Mouse (Mus musculus) T-cell, adult 2 months (primary cell): ENCODE results near the gene BC025920.
"Not testable (repeated sequence)": the region's sequence is repeated elsewhere in the genome, so short reads cannot be mapped to it uniquely, and the experiment has no call there.

ENCODE experiments used
- DNase-seq: peaks from one replicate; pipeline ENCODE4 v3.0.0; 2022; ENCODE audit warnings: low spot score

The BC025920 gene

DNA sequence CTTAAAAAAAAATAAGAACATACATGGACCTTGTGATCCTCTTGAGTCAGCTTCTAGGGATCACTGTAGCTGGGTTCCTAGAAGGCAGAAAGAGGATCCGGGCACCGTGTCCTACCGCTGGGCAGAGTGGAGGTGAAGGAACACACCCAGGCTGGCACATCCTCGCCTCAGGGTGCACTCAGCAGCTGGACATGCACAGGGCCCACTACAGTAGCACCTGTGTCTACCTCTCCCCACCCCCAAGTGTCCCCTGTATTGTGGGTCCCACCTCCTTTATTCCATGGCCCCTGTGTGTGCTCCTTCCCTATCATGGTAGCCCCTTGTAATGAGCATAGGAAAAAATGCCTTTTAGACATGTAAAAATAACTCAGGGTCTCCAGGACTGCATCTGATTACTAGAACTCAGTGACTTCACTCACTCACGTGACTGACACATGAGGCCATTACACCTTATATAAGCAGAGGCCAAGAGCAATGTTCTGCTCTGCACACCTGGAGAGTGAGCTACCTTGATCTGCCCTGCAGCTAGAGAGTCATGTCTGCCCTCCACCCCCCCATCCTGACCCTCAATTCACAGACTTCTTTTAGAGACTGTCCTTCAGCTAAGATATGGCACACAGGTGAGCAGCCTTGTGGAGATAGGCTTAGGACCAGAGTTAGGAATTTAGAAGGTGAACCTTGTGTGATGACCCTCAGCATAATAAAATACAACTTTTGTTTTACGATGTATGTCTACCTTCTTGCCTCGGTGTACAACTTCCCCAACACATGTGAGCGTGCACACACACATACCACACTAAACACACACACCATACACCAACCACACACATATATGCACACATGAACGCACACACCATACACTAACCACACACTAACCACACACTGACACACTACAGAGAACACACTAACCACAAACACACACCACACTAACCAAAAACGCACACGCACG is 1.8 kb upstream of the BC025920 start:
- no peak for DNase-seq

DNA sequence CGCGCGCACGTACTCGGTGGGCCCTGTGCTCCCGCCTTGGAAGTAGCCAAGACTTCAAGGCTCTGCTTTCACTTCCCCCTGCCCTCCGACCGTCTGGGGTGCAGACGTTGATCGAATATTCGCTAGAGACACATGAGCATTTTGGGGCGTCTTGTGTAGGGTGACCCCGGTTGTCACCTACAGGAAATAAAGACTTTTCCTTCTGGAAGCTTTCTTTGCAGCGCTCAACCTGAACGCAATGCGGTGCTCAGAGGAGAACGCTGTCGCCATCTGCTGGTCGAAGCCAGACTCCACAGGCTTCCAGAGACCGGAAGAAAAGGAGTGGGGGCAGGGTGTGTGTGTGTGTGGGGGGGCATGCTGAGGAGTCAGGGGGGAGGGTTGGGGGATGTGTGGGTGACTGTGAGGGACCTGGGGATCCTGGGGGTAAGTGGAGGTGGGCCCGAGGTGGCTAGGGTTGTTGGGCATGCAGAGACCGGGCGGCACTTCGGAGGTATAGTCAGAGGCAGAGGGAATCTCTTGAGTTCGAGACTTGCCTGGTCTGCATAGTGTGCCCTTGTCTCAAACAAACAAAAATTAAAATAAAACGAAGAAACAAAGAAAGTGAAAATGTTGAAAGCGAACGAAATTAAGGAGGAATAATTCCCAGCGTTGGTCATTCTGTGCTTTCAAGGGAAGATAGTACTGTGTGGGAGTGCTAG is 953 bp upstream of the BC025920 start:
- peak; percentile 80 for DNase-seq

DNA sequence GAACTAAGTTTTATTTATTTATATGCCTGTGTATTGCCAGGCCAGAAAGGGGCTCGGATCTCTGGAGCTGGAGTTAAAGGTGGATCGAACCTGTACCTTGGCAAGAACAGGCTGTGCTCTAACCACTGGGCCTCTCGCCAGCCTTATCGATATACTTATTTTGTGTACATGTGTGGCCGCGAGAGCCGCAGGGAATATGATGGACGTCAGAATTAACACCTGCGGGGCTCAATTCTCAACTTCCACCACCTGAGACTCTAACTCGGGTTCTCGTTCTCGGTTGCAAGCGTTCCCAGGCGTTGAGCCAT is 450 bp upstream of the BC025920 start:
- no peak for DNase-seq

DNA sequence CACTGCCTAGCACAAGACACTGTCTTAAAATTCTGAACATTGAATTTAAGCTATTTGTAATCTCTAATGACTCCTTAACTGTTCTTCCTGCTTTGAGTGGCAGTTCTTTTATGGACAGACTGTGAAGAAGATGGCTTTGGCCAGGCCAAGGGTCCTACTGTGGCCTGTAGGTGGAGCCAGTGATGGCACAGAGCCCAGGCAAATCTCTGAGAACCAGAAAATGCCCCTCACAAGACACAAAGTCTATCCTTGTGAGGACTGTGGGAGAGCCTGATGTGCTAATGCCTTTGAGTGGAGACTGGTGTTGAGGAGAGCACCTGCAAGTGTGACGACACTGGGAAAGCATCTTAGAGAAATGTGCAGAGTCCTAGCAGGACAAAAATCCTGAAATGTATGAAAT is 2.2 kb downstream of the BC025920 start:
- no peak for DNase-seq

DNA sequence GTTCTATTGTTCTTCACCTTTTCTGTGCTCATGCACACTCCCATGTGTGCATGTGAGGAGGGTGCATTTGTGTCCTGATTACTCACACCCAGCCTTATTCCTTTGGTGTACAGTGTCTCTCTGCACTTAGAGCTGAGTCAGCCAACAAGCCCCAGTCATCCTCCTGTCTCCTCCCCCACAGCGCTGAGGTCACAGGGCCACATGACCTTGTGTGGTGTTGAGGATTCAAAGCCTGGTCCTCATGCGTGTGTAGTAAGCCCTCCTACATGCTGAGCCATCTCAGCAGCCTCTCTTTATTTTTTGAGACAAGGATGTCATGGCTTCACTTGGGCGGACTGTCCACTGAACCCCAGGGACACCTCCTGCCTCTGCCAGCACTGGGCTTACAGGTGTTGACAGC is 6.7 kb downstream of the BC025920 start:
- no peak for DNase-seq

DNA sequence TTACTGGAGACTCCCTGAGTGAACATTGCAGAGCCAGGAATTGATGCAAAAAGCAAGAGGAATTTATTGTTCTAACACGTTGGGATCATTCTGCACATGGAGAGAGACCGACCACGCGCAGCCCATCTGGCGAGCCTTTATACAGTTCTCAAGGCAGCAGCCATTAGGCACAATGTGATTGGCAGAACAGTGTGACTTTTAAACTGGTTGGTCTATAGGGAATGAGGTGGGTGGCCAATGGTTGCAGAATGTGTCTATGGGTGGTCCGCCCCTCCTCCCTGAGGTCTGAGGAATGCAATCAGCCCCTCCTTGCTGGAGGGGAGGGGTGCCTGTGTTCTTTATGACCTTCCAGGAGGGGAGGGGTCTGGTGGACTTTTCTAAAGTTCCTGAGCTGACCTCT is 9.4 kb downstream of the BC025920 start:
- no peak for DNase-seq

DNA sequence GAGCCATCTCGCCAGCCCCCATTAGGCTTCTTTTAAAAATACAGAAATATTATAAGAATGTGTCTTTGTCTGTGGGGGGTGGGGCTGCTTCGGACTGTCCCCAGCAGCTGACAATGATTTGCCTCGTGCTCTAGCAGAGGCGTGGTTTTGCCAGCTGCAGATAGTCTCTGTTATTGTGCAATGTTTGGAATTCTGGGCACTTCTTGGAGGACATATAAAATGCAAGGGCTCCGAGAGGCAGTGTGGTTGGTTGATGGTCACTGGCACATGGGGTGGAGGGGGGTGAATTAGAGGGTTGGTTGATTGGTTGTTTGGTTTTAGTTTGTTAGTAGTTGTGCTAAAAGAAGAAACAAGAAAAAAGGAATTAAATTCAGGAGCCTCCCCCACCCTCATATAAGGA is 13.9 kb downstream of the BC025920 start:
- no peak for DNase-seq

DNA sequence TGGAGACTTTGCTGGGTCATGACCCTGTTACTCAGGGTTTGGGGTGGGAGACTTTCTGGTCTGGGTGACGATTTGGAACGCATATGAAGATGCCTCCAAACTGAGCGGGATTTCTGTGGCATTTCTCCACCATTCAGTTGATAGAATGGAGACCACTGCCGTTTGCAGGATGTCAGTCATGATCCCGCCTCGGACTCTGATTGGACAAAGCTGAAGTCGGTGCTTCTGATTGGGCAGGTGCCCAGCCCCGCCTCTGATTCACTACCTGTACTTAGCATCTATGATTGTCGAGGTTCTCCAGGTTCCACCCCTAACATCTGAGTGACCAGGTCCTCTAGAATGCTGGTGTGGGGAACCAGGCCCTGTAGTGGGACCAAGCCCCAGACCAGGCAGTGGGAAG is 14.7 kb downstream of the BC025920 start:
- no peak for DNase-seq

DNA sequence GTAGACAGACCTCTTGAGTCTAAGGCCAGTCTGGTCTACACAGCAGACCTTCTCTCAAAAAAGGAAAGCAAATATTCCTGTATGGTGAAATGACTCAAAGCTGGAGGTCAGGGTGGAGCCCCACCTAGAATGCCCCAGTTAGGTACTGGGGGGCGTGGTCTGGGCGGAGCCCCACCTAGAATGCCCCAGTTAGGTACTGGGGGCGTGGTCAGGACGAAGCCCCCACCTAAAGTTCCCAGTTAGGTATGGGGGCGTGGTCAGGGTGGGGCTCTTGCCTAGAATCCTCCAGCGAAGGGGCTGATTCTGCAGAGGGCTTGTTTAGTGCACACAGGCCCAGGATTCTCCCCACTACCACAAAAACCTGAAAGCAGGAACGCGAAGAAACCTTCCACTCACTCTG is 17.4 kb downstream of the BC025920 start:
- no peak for DNase-seq

DNA sequence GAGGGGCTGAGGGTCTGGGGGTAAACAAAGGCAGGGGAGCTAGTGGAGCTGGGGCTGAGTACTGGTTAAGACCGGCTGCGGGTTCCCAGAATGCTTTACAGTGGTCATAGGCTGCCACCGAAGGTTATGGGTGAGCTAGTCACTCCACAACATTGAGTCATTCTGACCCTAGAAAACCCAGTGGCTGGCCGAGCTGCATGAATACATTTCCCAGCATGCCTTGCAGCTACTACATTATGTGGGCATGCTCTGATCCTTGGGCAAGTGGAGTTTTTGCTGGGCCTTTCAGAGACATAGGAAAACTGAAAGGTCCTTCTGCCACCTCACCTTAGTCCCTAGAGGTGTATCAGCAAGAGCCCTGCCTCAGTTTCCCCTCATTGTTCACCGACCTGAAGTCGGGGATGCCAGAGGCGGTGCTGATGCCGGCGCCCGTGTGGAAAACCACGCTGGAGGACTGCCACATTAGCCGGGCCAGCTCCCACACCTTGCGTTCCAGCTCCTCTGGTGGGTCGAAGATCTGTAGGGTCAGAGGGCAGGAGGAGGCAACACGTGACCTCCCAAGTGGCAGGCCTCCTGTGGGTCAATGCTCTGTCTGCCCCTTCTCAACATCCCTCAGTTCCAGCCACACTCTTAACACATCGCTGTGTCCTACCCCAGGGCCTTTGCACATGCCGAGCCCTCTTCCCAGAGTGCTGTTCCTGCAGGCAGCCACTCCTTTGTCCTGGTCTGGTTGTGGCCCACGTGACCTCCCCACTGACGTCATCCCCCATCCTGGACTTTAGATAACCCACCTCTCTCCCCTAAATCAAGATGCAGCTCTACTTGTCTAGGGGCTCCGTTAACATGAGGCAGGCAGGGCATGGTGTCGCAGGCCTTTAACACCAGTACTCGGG is 20.3 kb downstream of the BC025920 start:
- DNase-seq, result no peak

DNA sequence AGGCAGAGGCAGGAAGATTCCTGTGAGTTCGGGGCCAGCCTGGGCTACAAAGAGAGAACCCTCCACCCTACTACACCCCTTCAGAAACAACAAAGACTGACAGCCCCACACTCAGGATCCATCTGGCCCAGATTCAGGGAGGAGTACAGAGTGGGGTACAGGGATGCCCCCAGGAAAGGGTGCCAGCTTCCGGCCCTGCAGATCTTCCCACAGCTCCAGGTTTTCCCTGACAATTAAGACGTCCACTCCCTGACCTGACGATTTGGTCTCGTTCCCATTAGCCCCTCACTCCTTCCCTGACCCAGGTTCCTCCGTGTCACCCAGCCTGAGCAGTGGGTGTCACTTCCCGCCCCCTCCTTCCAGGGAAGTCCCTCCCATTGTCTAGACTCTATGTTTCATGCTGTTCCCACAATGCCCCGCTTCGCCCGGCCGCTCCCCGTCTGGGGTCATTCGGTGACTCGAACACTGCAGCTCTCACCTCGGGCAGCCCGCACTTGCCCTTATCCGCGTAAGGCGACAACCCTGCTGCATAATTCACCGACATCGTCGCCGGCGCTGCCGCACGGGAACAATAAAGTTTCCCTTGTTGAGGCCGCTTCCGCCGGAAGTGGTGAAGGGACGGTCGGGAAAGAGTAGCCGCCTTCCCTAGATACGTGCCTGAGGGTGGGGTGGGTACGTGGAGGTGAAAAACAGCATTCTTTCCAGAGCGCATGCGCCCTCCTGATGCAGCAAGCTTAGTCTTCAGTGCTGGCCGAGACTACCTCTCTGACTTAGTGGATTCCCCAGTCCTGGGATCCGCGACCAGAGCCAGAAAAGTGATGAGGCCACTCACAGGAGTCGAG is 21.1 kb downstream of the BC025920 start, which contains the start of gene Sirt6:
Sirt6 (minus strand) TSS at position 804 of the 842 bp plus-strand sequence.
- peak; percentile 95 for DNase-seq

DNA sequence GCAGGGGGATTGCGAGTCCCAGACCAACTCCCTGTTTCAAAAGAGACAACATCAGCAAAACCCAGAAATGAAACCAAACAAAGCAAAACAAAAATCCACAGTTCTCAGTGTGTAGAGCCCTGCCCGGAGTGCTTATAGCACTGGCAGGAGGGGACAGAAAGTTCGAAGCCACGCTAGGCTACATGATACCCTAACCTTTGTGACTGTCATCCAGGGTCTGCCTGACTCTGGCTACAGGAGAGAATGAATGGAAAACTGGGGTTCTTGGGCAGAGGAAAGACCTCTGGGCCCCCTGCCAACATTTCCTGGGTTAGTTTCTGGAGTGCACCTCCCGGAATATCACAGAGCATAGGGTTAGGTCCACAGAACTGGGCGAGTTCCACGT is 21.8 kb downstream of the BC025920 start:
- DNase-seq, result no peak

DNA sequence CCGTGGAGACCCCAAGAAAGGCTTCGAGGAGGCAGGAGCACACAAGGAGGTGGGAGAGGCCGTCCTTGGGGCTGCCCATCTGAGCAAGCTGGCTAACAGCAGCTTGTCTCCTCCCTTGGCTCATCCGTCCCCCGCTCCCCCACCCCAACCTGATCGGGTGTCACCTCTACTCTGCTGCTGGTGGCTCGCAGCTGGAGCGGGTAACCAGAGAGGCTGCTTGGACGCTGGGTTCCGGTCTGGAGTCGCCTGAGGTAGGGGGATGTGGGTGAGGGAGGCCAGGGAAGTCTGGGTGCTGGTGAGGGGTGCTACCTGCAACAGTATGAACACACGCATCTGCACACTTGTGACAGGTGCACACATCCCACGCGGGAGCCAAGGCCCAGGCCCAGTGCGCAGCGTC is 22.3 kb downstream of the BC025920 start, which contains the start of gene Ankrd24:
Ankrd24 (plus strand) TSS at position 151 of the 400 bp plus-strand sequence.
- no peak for DNase-seq

DNA sequence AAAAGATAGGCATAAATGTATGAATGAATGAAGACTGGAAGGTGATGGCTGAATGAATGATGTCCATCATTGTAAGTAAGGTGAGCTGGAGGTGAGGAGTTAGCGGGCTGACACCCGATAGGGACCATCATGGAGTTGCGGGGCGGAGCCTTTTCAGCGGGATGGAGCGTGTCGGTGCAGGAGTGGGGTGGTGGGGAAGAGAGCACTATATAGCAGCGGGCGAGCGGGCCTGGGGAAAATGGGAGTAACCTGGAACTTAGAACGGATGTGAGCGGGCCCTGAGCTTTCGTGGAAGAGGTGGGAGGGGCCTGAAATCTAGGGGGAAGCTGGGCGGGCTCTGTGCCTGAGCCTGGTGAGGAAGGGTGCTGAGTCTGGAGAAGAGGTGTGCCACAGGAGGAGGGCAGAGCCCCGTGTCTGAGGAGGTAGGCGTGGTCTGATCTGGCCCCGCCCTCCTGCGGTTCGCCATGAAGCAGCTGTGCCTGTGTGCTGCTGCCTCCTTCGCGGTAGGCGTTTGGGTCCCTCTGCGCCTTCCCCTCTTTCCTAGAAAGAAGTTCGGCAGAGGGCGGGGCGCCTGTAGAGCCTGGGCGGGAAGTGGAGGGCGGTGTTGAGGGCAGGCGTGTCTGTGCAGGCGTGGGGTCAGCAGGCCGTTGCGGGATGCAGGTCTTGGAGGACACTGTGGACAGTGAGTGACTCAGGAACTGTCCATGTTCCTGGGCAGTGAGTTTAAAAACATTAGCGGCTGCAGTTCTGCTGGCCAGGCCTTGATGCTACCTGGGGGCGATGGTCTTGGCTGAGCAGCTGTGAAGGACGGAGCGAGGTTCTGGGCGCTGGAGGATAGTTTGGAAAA is 27.4 kb downstream of the BC025920 start:
- peak; percentile 86 for DNase-seq

DNA sequence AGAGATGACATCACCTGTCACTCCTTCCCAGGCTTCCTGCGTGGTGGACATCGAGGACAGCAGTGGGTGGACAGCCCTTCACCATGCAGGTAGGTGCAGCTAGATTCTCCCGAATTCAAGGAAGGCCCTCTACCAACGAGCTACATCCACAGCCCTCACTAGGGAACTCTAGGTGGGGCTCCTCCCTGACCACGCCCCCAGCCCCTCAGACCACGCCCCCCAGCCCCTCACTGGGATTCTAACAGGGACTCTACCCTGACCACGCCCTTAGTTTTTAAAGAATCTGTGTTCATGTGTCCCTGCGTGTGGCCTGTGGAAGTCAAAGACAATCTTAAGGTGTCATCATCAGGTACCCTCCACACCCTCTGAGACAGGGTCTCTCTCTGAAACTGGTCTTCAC is 30.3 kb downstream of the BC025920 start:
- DNase-seq, result no peak

DNA sequence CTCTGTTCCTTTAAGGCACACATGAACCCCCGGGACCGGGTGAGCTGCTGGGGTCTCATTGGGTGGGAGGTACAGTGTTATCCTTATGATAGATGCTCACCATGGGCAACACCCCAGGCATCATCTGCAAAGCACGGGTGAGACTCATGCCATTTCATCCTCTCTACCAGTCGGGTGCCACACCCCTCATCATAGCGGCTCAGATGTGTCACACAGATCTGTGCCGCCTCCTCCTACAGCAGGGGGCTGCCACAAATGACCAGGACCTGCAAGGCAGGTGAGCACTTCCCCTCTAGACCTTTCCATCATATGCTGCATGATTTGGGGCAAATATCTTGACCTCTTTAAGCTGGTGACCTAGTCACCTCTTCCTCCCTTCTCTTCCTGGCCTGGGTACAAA is 32.0 kb downstream of the BC025920 start:
- no peak for DNase-seq

DNA sequence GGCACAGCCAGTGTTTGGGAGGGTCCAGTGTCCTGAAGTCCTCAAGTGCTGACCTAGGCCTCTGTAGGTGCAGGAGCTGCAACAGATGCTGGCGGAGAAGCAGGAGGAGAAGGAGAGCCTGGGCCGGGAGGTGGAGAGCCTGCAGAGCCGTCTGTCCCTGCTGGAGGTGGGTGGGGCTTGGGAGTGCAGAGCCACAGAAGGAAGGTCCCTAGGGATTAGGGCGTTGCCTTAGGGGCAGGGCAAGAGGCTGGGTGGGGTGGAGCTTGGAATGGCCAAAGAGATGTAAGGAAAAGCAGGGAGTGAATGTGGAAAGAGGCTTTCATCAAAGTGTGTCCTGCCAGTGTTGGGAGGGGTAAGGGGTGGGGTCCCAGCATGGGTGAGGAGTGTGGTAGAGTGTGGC is 34.8 kb downstream of the BC025920 start:
- not testable (repeated sequence) for DNase-seq

DNA sequence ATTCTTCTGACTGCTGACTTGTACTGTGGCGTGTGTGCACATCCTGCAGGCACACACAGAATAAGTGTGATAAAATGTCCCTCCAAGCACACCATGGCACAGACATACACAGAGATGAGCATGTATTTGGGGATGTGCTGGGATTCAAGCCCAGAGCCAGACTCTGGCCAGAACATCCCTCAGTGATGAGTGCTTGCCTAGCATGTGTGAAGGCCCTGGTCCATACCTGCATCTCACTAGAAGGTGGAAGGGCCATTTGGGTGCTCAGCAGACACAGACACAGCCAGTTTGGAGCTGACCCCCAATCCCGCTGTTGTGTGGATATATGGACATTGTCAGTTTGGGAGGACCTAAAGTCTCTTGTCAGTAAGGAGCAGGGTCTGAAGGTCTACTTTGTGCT is 35.5 kb downstream of the BC025920 start:
- no peak for DNase-seq

DNA sequence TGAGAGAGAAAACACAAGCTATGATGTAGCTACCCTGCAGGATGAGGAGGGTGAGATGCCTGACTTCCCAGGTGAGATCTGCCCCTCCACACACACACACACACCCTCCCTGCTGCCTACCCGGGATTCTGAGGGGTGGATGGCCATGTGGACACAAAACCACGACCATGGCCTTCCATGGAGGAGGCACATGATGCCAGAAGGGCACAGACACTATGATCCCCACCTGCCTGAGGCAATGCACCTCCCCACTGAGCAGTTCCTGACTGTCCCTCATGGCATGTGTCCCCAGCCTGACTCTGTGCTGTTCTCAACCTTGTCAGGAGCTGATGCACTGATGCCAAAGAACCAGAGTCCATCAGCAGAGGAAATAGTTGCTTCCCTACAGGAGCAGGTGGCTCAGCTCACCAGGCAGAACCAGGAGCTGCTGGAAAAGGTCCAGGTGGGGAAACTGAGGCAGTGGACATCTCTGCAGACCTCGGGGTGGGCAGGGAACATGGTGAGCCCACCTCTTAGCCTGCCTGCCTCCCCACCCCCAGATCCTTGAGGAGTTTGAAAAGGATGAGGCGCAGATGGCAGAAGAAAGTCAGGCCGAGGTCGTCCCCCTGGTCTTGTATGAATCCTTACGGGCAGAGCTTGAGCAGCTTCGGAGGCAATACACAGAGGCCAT is 36.0 kb downstream of the BC025920 start:
- no peak for DNase-seq
